ENCODE assay signal across 20 mouse cellular contexts in the genomic region with DNA sequence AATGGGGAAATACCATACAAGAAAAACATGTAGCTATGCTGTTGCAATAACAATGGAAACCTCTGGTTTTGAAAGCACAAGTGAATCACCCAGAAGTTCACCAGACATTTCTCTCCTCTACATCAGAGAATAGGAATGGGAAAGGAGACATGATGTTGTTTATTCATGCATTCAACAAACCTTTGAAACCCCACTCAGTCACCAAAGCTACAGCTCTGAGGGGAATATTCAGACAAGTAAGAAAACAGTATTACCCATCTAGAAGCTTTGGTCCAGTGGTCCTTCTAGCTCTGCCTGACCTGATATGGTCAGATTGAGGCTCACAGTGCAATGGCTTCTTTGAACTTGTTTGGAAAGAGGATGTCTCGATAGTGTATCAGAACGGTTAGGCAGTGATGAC.
"Had no signal": no experiment of that assay in that cellular context is flagged by ENCODE, and none has a peak within 500 bp of the region (broad histone marks: within the 10 kb centered on the region; RNA-seq: fewer than 3 reads in every experiment).

No protein-coding gene starts in this region.

- H3K27me3 ChIP-seq: lung, embryonic 15.5 days; midbrain, embryonic 12.5 days; neural tube, embryonic 13.5 days; neural tube, embryonic 15.5 days had no signal

- H3K36me3 ChIP-seq: lung, embryonic 15.5 days; midbrain, embryonic 10.5 days; midbrain, embryonic 12.5 days; neural tube, embryonic 13.5 days; neural tube, embryonic 15.5 days had no signal

- H3K4me3 ChIP-seq: lung, embryonic 15.5 days; midbrain, embryonic 10.5 days; midbrain, embryonic 12.5 days; myocyte; neural tube, embryonic 13.5 days; neural tube, embryonic 15.5 days had no signal

- H3K4me1 ChIP-seq: lung, embryonic 15.5 days; midbrain, embryonic 10.5 days; midbrain, embryonic 12.5 days; neural tube, embryonic 13.5 days; neural tube, embryonic 15.5 days had no signal

- H3K27ac ChIP-seq: lung, embryonic 15.5 days; midbrain, embryonic 10.5 days; midbrain, embryonic 12.5 days; neural tube, embryonic 13.5 days; neural tube, embryonic 15.5 days had no signal

- H3K9me3 ChIP-seq: lung, embryonic 15.5 days; midbrain, embryonic 10.5 days; neural tube, embryonic 13.5 days; neural tube, embryonic 15.5 days had no signal

- DNase-seq: liver, postnatal 0 days; lung, adult 2 months; lung, postnatal 10 days; lung, postnatal 4 days; midbrain, embryonic 14.5 days; retina, postnatal 1 day; right cerebral cortex, adult 18-20 months; right cerebral cortex, postnatal 25 days; right cerebral cortex, postnatal 4 days; spleen, adult 18-20 months; thymus, adult 18-20 months; thymus, postnatal 14 days; thymus, postnatal 36 days had no signal

- H3K9ac ChIP-seq: liver, postnatal 0 days; lung, embryonic 15.5 days; midbrain, embryonic 12.5 days; neural tube, embryonic 13.5 days; neural tube, embryonic 15.5 days had no signal

- H3K4me2 ChIP-seq: lung, embryonic 15.5 days; midbrain, embryonic 12.5 days; neural tube, embryonic 13.5 days; neural tube, embryonic 15.5 days had no signal

- ATAC-seq: liver, postnatal 0 days; midbrain, embryonic 16.5 days had no signal
